ENCODE assay signal across 9 mouse cellular contexts in the genomic region with DNA sequence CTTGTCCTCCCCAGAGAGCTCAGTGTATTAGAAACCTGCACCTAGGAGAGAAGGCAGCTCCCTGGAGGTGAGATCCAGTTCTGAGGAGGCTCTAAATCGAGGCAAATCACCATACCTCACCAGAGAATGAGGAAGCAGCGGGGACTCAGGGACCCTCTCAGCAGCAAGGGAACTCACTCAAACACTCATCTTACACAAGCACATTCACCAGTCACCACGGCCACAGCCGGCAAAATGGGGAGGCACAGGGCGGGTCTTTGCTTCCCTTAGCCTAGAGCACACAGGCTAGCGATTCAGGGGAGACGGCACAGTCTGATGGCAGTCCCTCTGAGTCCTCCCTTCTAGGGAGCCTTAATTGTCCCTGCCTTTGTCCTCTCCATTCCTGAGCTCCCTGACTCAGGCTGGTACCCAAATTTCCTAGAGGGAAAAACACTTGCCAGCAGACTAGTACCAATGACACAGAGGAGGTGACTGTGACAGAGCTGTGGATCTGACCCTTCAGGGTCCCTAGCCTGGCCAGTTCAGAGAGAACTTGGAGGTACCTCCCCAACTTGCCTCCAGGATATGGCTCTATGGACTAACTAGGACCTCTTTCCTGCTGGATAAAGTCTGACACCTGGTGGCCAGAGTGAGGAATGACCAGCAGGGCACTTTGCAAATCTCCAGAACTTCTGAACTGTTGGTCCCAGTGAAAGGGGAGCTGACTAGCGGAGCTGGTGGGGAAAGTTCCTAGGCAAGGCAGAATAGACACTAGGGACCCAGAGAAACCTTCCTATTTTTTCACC. TPM values are rescaled to one million over a fixed set of nuclear protein-coding genes. Genes with fewer than 3 reads are reported as not detected.
DNase-seq lines count a peak whose midpoint lies in the region; ATAC-seq lines count a peak whose summit lies in the region.
"Had no signal": no experiment of that assay in that cellular context is flagged by ENCODE, and none has a peak within 500 bp of the region (broad histone marks: within the 10 kb centered on the region; RNA-seq: fewer than 3 reads in every experiment).

No protein-coding gene starts in this region.

- 14% methylated on average over 8 of the region's 8 CpGs for WGBS in intestine, embryonic 15.5 days
- WGBS in limb, embryonic 11.5 days = 22% methylated on average over 8 of the region's 8 CpGs

- ATAC-seq in intestine, embryonic 15.5 days = peak; percentile 24; the same call in 1 of the 2 replicates
- peak; percentile 44; the same call in 1 of the 2 replicates for ATAC-seq in limb, embryonic 11.5 days (ENCODE audit: insufficient number of reproducible peaks, low FRiP score, low TSS enrichment, low read depth)

- no peaks in the 10 kb centered on the region for H3K9me3 ChIP-seq in intestine, embryonic 15.5 days
- no peaks in the 10 kb centered on the region for H3K9me3 ChIP-seq in limb, embryonic 11.5 days (ENCODE audit: control insufficient read depth, low read length)
- H3K9me3 ChIP-seq: hindbrain, embryonic 15.5 days had no signal

- DNase-seq in ovary, adult 18-20 months (ENCODE audit: low spot score) = peak; percentile 52
- no peak for DNase-seq in ovary, postnatal 10 days (ENCODE audit: low spot score)
- DNase-seq in c-Kit-positive CD71-negative TER-119-negative erythroid progenitor cells, embryonic 14.5 days (ENCODE audit: low read depth) = peak; percentile 87
- peak; percentile 60 to 75 for DNase-seq in frontal cortex, postnatal 14 days (ENCODE audit: low spot score in 2 of 2)
- DNase-seq in limb, embryonic 11.5 days (ENCODE audit: low spot score) = peak; percentile 82
- peak; percentile 77 for DNase-seq in ovary, postnatal 14 days (ENCODE audit: low spot score)
- DNase-seq in thymus, postnatal 14 days = peak; percentile 77

- H3K4me1 ChIP-seq in intestine, embryonic 15.5 days (replicated peaks) = peaks cover 35% of the 10 kb centered on the region
- H3K4me1 ChIP-seq in limb, embryonic 11.5 days (ENCODE audit: control insufficient read depth, insufficient read depth, low read length) = 0 out of 2 replicates have a peak, but pooled peaks cover 6% of the 10 kb centered on the region

- no peaks in the 10 kb centered on the region for H3K27me3 ChIP-seq in intestine, embryonic 15.5 days (replicated peaks)
- no peaks in the 10 kb centered on the region for H3K27me3 ChIP-seq in limb, embryonic 11.5 days (ENCODE audit: control insufficient read depth, insufficient read depth, low read length)

- H3K36me3 ChIP-seq in intestine, embryonic 15.5 days = 0 out of 2 replicates have a peak, but pooled peaks cover 4% of the 10 kb centered on the region
- H3K36me3 ChIP-seq in limb, embryonic 11.5 days (ENCODE audit: control insufficient read depth, insufficient read depth, low read length) = no peaks in the 10 kb centered on the region
- H3K36me3 ChIP-seq: hindbrain, embryonic 15.5 days had no signal

- H3K4me3 ChIP-seq in intestine, embryonic 15.5 days (replicated peaks) = no peak overlapping the region
- H3K4me3 ChIP-seq in limb, embryonic 11.5 days (ENCODE audit: low read depth, low read length) = no peak overlapping the region
- H3K4me3 ChIP-seq: hindbrain, embryonic 15.5 days had no signal

- H3K4me2 ChIP-seq in intestine, embryonic 15.5 days (replicated peaks) = no peak overlapping the region
- H3K4me2 ChIP-seq in limb, embryonic 11.5 days (ENCODE audit: low read depth, severe bottlenecking) = no peak overlapping the region
- H3K4me2 ChIP-seq: hindbrain, embryonic 15.5 days had no signal

- 0 out of 2 replicates have a peak overlapping the region, but pooled peaks have one; percentile 15 for H3K27ac ChIP-seq in intestine, embryonic 15.5 days
- H3K27ac ChIP-seq in limb, embryonic 11.5 days (replicated peaks; ENCODE audit: low read depth, low read length) = no peak overlapping the region
- H3K27ac ChIP-seq: hindbrain, embryonic 15.5 days had no signal

- H3K9ac ChIP-seq in intestine, embryonic 15.5 days = no peak overlapping the region
- H3K9ac ChIP-seq in limb, embryonic 11.5 days (ENCODE audit: low read length) = no peak overlapping the region
- H3K9ac ChIP-seq: hindbrain, embryonic 15.5 days had no signal

RNA-seq across cellular contexts. Expression of gene Pold4, which starts 3.6 kb away (rescaled TPM):
- polyA plus RNA-seq in intestine, embryonic 15.5 days (2015; fragmentation: Nextera tagmentation; extraction: Ambion mirVana) = 35.0 and 40.8 TPM in 2 replicates
- 11.5 and 12.6 TPM in 2 replicates for polyA plus RNA-seq in limb, embryonic 11.5 days (2014; fragmentation: Nextera tagmentation; extraction: Ambion mirVana)

RNA-seq across cellular contexts. Expression of gene AC109138.7, which starts 13.9 kb away (rescaled TPM):
- not detected in 2 replicates for polyA plus RNA-seq in intestine, embryonic 15.5 days (2015; fragmentation: Nextera tagmentation; extraction: Ambion mirVana)
- not detected in 2 replicates for polyA plus RNA-seq in limb, embryonic 11.5 days (2014; fragmentation: Nextera tagmentation; extraction: Ambion mirVana)
- polyA plus RNA-seq: hindbrain, embryonic 15.5 days had no signal

RNA-seq across cellular contexts. Expression of gene Clcf1, which starts 14.0 kb away (rescaled TPM):
- 5.7 and 5.9 TPM in 2 replicates for polyA plus RNA-seq in intestine, embryonic 15.5 days (2015; fragmentation: Nextera tagmentation; extraction: Ambion mirVana)
- 5.0 and 7.4 TPM in 2 replicates for polyA plus RNA-seq in limb, embryonic 11.5 days (2014; fragmentation: Nextera tagmentation; extraction: Ambion mirVana)

RNA-seq across cellular contexts. Expression of gene Rad9a, which starts 26.6 kb away (rescaled TPM):
- polyA plus RNA-seq in intestine, embryonic 15.5 days (2015; fragmentation: Nextera tagmentation; extraction: Ambion mirVana) = 29.3 and 30.5 TPM in 2 replicates
- 52.5 and 54.9 TPM in 2 replicates for polyA plus RNA-seq in limb, embryonic 11.5 days (2014; fragmentation: Nextera tagmentation; extraction: Ambion mirVana)

RNA-seq across cellular contexts. Expression of gene Ppp1ca, which starts 36.2 kb away (rescaled TPM):
- 757 and 779 TPM in 2 replicates for polyA plus RNA-seq in intestine, embryonic 15.5 days (2015; fragmentation: Nextera tagmentation; extraction: Ambion mirVana)
- polyA plus RNA-seq in limb, embryonic 11.5 days (2014; fragmentation: Nextera tagmentation; extraction: Ambion mirVana) = 952 and 995 TPM in 2 replicates
